Mouse (Mus musculus): ENCODE measurements around the gene Iqcf5.

DNA sequence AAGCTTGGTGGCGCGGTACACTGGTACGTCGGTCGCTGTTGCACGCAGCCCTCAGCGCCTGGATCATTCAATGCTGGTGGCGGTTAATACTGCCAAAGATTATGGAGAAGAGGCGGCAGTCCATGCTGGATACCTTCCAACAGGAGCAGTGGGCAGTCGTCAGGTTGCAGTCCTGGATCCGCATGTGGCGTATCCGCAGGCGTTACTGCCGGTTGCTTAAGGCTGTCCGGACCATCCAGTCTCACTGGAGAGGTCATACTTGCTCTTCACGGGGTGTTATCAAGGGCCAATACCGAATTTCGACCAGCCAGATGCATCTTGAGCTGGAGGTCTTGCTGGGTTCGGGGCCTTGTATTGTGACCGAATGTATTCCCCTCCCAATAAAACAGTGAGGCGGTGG lies 12.5 kb upstream of the Iqcf5 start:
- no peak for TF ChIP-seq POLR2A (IDR thresholded peaks at IDR 0.05; ENCODE audit: borderline replicate concordance, extremely low read depth, insufficient read depth, insufficient read length, poor library complexity, severe bottlenecking)
- TF ChIP-seq CTCF (IDR thresholded peaks at IDR 0.05; ENCODE audit: borderline replicate concordance, extremely low read depth, insufficient read depth, insufficient read length), result no peak
